Mouse (Mus musculus) heart, postnatal 0 days (tissue): ENCODE measurements around the gene Npy1r.

ENCODE experiments used
- CTCF ChIP-seq: IDR thresholded peaks from 2 replicates; pipeline ENCODE4 v1.5.1; 2016; ENCODE audit warnings: antibody characterized with exemption, control low read depth, low read depth
- EP300 ChIP-seq: IDR thresholded peaks from 2 replicates; pipeline ENCODE4 v1.6.1; 2016; ENCODE audit warnings: antibody characterized with exemption, low read depth

GRCm38 (mm10) chr8:66745612-66746011 lies 48.6 kb downstream of the Npy1r start:
- no peak for TF ChIP-seq CTCF
- TF ChIP-seq EP300 = no peak
